Mouse (Mus musculus) embryonic facial prominence, embryonic 13.5 days (tissue): ENCODE data around the gene Tex19.1. TPM values are rescaled to one million over a fixed set of nuclear protein-coding genes. Genes with fewer than 3 reads are reported as not detected.
A peak's percentile ranks its signal among the peaks of the same experiment; 100 is the strongest.

Experiments
- ATAC-seq: fragments of 200-750 bp; cut with Nextera tagmentation; 2 replicates; pipeline ENCODE4 v1.8.0; 2017; ENCODE audit warnings: low read depth; ENCODE audit not compliant: insufficient number of reproducible peaks, insufficient read depth, low FRiP score, low TSS enrichment
- H3K27ac ChIP-seq: fragments of 300-500 bp; sonication (generic); 2 replicates; pipeline ENCODE4 v1.5.1; 2015; ENCODE audit warnings: moderate library complexity, mild to moderate bottlenecking, inconsistent platforms
- H3K27me3 ChIP-seq: fragments of 300-500 bp; sonication (generic); 2 replicates; pipeline ENCODE4 v1.6.1; 2015; ENCODE audit warnings: mild to moderate bottlenecking, inconsistent platforms
- H3K36me3 ChIP-seq: fragments of 300-500 bp; sonication (generic); 2 replicates; pipeline ENCODE4 v1.6.1; 2015; ENCODE audit warnings: mild to moderate bottlenecking, inconsistent platforms
- H3K4me1 ChIP-seq: fragments of 300-500 bp; sonication (generic); 2 replicates; pipeline ENCODE4 v1.6.1; 2015; ENCODE audit warnings: inconsistent platforms
- H3K4me2 ChIP-seq: fragments of 300-500 bp; sonication (generic); 2 replicates; pipeline ENCODE4 v1.6.1; 2015; ENCODE audit warnings: moderate library complexity, mild to moderate bottlenecking, inconsistent platforms
- H3K4me3 ChIP-seq: fragments of 300-500 bp; sonication (generic); 2 replicates; pipeline ENCODE4 v1.5.1; 2015; ENCODE audit warnings: mild to moderate bottlenecking, inconsistent platforms
- H3K9ac ChIP-seq: fragments of 300-500 bp; sonication (generic); 2 replicates; pipeline ENCODE4 v1.6.1; 2015; ENCODE audit warnings: mild to moderate bottlenecking, inconsistent platforms
- H3K9me3 ChIP-seq: fragments of 300-500 bp; sonication (generic); 2 replicates; pipeline ENCODE4 v1.6.1; 2016; ENCODE audit warnings: inconsistent platforms
- WGBS: fragments of 180-500 bp; shearing (Covaris S2); methylation state at CpG from one replicate; pipeline ENCODE4 v1.1.7; 2015; ENCODE audit warnings: mixed read lengths; 5-methylcytosine and 5-hydroxymethylcytosine counted together
- polyA plus RNA-seq: library from polyadenylated mRNA; unstranded; fragments of >200 nt; fragmentation: Nextera tagmentation; extraction: Ambion mirVana; gene quantifications from 2 replicates; pipeline ENCODE4 v1.2.1, GENCODE M21; 2015

The Tex19.1 gene
- polyA plus RNA-seq, 1 experiment from 2014 or later, result 0.11 TPM

- Histone ChIP-seq H3K27me3 (peaks cover 49% of the 10 kb centered on the region), H3K36me3 (no peaks in the 10 kb centered on the region), H3K9ac (no peak overlapping the region), H3K4me2 (no peak overlapping the region), H3K4me3 (no peak overlapping the region), H3K4me1 (peaks cover 9% of the 10 kb centered on the region), H3K27ac (no peak overlapping the region), H3K9me3 (no peaks in the 10 kb centered on the region)
- 32% methylated on average over 4 of the region's 4 CpGs for WGBS
- ATAC-seq, result no peak
These were observed 8.3 kb downstream of the Tex19.1 start for GRCm38 (mm10) chr11:121154203-121154602.

DNA sequence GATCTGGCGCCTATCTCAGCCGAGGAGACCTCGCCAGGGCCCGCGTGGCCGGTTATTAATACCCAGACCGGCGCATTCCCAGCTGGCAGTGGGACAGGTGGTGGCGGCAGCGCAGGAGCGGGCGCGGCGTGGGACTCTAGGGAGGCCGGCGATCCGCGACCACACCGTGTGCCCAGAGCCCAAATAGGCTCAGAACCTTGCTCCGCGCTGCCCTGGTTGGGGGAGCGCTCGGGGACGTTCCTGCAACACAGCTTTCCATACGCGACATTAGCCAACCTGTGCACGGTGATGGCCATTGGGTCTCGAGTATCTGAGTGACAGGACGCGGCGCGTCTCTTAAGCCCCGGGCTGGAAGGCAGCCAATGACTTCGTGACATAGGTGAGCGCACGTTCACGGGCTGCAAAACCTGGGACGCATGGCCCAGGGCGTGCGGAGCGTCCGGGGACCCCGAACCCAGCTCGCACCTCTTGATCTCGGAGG, 10.5 kb downstream of the Tex19.1 start:
- no peak overlapping the region for H3K27ac ChIP-seq
- under 1% methylated on average over 45 of the region's 45 CpGs for WGBS
- H3K4me3 ChIP-seq, result peak overlapping the region; percentile 44
- H3K9me3 ChIP-seq, result no peaks in the 10 kb centered on the region
- H3K4me2 ChIP-seq, result peak overlapping the region; percentile 72
- ATAC-seq, result no peak
- no peaks in the 10 kb centered on the region for H3K36me3 ChIP-seq
- peaks cover 49% of the 10 kb centered on the region for H3K27me3 ChIP-seq
- H3K9ac ChIP-seq, result peak overlapping the region; percentile 58
- H3K4me1 ChIP-seq, result peaks cover 9% of the 10 kb centered on the region

- WGBS, result 90% methylated on average over 5 of the region's 5 CpGs
- H3K9me3 ChIP-seq, result no peaks in the 10 kb centered on the region
- no peak within 1 kb of the TSS for H3K9ac ChIP-seq
- no peaks in the 10 kb centered on the region for H3K36me3 ChIP-seq
- H3K4me1 ChIP-seq, result peaks cover 13% of the 10 kb centered on the region
- H3K4me2 ChIP-seq, result no peak within 1 kb of the TSS
- no peak for ATAC-seq
- H3K27me3 ChIP-seq, result peaks cover 33% of the 10 kb centered on the region
- no peak within 1 kb of the TSS for H3K27ac ChIP-seq
- H3K4me3 ChIP-seq, result no peak within 1 kb of the TSS
These were observed 14.0 kb downstream of the Tex19.1 start, which contains the start of gene Uts2r for GRCm38 (mm10) chr11:121159971-121160370. Gene Uts2r (plus strand): TSS chr11:121160271.

DNA sequence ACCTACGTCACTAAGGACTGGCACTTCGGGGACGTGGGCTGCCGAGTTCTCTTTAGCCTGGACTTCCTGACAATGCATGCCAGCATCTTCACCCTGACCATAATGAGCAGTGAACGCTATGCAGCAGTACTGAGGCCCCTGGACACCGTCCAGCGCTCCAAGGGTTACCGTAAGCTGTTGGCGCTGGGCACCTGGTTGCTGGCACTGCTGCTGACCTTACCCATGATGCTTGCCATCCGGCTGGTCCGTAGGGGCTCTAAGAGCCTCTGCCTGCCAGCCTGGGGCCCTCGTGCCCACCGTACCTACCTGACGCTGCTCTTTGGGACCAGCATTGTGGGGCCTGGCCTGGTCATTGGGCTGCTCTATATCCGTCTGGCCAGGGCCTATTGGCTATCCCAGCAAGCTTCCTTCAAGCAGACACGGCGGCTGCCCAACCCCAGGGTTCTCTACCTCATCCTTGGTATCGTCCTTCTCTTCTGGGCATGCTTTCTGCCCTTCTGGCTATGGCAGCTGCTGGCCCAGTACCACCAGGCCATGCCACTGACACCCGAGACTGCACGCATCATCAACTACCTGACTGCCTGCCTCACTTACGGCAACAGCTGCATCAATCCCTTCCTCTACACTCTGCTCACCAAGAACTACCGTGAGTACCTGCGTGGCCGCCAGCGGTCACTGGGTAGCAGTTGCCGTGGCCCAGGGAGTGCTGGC, 14.8 kb downstream of the Tex19.1 start:
- 93% methylated on average over 26 of the region's 26 CpGs for WGBS
- Histone ChIP-seq H3K4me1 (peaks cover 13% of the 10 kb centered on the region), H3K4me2 (no peak overlapping the region), H3K9me3 (no peaks in the 10 kb centered on the region), H3K4me3 (no peak overlapping the region), H3K27me3 (peaks cover 25% of the 10 kb centered on the region), H3K27ac (no peak overlapping the region), H3K9ac (no peak overlapping the region), H3K36me3 (no peaks in the 10 kb centered on the region)
- ATAC-seq, result no peak

- Histone ChIP-seq H3K4me1 (0 out of 2 replicates have a peak, but pooled peaks cover 4% of the 10 kb centered on the region), H3K27ac (no peak overlapping the region)
- 79% methylated on average over 4 of the region's 4 CpGs for WGBS
These were observed 17.8 kb downstream of the Tex19.1 start for GRCm38 (mm10) chr11:121163751-121164150.

GRCm38 (mm10) chr11:121173203-121173602, 27.3 kb downstream of the Tex19.1 start:
- WGBS, result 87% methylated on average over 5 of the region's 5 CpGs
- no peak overlapping the region for H3K9ac ChIP-seq
- H3K27ac ChIP-seq, result no peak overlapping the region
- H3K4me2 ChIP-seq, result no peak overlapping the region
- ATAC-seq, result no peak
- no peaks in the 10 kb centered on the region for H3K27me3 ChIP-seq
- H3K4me1 ChIP-seq, result peaks cover 5% of the 10 kb centered on the region; the same call in 1 of the 2 replicates
- H3K36me3 ChIP-seq, result no peaks in the 10 kb centered on the region
- H3K4me3 ChIP-seq, result no peak overlapping the region
- H3K9me3 ChIP-seq, result no peaks in the 10 kb centered on the region

More at GRCm38 (mm10) chr11:121163751-121164150, 17.8 kb downstream of the Tex19.1 start:
- no peak overlapping the region for H3K4me2 ChIP-seq
- no peak overlapping the region for H3K4me3 ChIP-seq
- H3K36me3 ChIP-seq, result no peaks in the 10 kb centered on the region
- H3K27me3 ChIP-seq, result no peaks in the 10 kb centered on the region
- H3K9me3 ChIP-seq, result no peaks in the 10 kb centered on the region
- H3K9ac ChIP-seq, result no peak overlapping the region
- no peak for ATAC-seq

DNA sequence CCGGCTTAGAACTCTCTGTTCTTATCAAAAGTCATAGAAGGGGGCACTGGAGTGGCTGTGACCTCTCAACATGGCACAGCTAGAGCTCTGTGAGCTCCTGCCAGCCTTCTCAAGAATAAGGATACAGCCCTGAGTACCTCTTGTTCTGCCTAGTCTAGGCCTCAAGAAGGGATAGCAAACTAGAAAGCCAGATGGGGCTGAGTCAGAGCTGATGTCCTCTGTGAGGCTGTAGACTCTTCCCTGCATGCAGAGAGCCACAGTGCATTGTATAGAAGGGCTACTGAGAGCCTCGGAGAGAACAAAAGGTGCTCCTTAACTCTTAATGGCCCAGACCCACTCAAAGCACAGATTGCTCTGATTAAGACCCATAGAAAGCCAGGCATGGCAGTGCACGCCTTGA, 28.3 kb downstream of the Tex19.1 start:
- Histone ChIP-seq H3K4me3 (no peak overlapping the region), H3K27me3 (no peaks in the 10 kb centered on the region), H3K4me2 (no peak overlapping the region), H3K9ac (no peak overlapping the region), H3K27ac (no peak overlapping the region), H3K36me3 (no peaks in the 10 kb centered on the region), H3K4me1 (peaks cover 5% of the 10 kb centered on the region; the same call in 1 of the 2 replicates), H3K9me3 (no peaks in the 10 kb centered on the region)
- WGBS, result 38% methylated on average over 3 of the region's 3 CpGs
- ATAC-seq, result no peak

DNA sequence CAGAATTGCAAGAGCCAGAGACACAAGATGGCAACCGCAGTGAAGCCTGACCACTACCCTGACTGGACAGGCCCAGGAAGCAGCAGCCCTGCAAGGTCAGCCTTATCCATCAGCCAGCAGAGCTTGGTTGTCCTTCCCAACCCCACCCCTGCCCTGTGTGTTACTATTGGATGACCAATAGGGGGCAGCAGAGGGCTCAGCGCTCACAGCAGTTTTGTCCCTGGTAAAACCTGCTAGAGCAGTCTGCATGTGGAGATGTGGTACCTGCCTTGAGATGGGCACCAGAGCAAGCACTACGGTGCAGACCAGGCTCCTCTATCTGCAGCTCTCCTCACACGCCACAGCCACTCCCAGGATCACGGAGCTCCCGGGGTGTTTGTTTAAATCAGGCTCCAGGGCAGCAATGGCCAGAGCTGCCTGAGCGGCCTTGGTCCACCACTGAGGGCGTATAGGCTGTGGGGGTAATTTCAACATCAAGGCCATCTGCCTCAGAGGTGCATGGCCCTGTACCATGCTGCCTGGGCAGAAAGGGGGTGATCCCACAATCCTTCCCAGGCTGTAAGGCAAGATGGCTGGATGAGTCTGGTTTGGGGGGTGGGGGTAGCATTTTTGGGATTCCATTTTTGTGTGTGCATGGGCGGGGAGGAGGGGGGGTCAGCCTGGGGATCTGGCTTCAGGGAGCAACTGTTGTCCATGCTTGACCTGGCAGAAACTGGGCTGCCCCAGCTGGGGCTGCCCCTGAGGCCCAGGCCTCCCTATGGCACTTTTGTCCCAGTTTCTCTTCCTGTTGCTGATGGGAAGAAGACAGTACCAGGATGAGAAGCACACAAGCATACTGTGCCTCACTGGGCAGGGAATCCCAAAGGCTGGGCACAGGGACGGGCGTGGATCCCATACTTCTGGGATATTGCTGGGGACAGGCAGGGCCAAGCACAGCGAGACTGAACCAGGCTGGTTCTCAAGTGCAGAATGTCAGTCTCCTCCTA, 30.6 kb downstream of the Tex19.1 start:
- H3K9me3 ChIP-seq, result no peaks in the 10 kb centered on the region
- no peak overlapping the region for H3K4me3 ChIP-seq
- ATAC-seq, result 0 out of 2 replicates have a peak, but pooled peaks have one; percentile 34
- no peaks in the 10 kb centered on the region for H3K27me3 ChIP-seq
- no peaks in the 10 kb centered on the region for H3K36me3 ChIP-seq
- H3K27ac ChIP-seq, result no peak overlapping the region
- no peak overlapping the region for H3K9ac ChIP-seq
- H3K4me1 ChIP-seq, result peaks cover 5% of the 10 kb centered on the region; the same call in 1 of the 2 replicates
- no peak overlapping the region for H3K4me2 ChIP-seq
- 57% methylated on average over 12 of the region's 12 CpGs for WGBS

DNA sequence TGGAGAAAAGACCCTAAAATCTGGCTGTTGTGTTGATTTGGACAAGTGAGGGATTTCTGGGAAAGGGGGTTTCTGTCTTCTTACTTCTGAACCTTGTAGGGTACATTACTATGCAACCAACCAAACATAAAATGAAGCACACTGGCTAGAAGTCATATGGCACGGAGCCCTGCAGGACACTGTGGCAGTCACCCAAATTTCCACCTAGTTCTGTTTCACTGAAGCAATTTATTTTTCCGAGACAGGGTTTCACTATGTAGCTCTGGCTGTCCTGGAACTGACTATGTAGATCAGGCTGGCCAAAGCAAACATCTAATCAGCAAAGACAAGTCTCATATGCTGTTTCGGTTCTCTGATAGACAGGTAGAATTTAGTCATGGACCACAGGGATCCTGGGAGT, 43.7 kb downstream of the Tex19.1 start:
- H3K36me3 ChIP-seq, result peaks cover 16% of the 10 kb centered on the region; the same call in 1 of the 2 replicates
- H3K27ac ChIP-seq, result no peak overlapping the region
- no peak overlapping the region for H3K4me3 ChIP-seq
- no peaks in the 10 kb centered on the region for H3K4me1 ChIP-seq
- H3K4me2 ChIP-seq, result no peak overlapping the region
- no peaks in the 10 kb centered on the region for H3K27me3 ChIP-seq
- no peaks in the 10 kb centered on the region for H3K9me3 ChIP-seq
- 82% methylated on average over 3 of the region's 3 CpGs for WGBS
- no peak for ATAC-seq
- no peak overlapping the region for H3K9ac ChIP-seq

DNA sequence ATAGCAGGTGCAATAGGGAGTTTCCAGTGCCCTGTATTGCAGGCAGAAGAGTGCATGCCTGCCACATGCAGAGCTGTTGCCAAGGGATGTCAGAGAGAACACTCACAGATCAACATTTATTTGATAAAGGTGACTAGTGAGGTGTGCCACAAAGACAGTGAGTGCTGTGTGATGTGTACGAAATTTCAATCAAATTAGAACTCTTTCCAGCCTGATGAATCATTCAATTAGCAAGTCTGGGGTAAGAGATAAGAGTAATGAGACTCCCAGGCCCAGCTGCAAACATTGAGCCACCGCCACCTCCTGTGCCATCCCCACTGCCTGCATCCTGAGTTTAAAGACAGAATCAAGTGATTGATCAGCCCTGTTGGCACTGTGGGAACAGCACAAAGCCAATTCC, 46.8 kb downstream of the Tex19.1 start:
- Histone ChIP-seq H3K9me3 (no peaks in the 10 kb centered on the region), H3K27ac (no peak overlapping the region), H3K4me1 (no peaks in the 10 kb centered on the region), H3K9ac (no peak overlapping the region), H3K4me3 (no peak overlapping the region), H3K27me3 (no peaks in the 10 kb centered on the region), H3K4me2 (no peak overlapping the region), H3K36me3 (0 out of 2 replicates have a peak, but pooled peaks cover 21% of the 10 kb centered on the region)
- no peak for ATAC-seq
- WGBS, result 82% methylated on average over 2 of the region's 2 CpGs

DNA sequence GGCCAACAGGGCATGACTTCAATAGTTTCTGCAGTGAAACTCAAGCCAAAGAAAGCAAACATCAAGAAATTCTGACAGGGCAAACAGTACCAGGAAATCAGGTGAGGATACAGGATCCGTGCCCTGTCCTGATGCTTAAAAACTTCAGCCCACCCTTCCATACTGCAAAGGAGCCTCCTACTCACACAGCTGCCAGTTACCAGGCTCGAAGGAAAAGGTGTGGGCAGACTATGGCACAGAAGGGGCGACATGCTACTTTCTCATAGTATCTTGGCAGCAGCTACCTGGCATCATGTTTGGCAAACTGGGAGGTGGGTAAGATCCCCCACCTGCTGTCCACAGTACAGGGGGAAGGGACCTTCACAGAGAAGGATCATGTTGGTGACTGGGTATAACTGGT, 47.5 kb downstream of the Tex19.1 start:
- Histone ChIP-seq H3K27me3 (no peaks in the 10 kb centered on the region), H3K9me3 (no peaks in the 10 kb centered on the region), H3K4me2 (no peak overlapping the region), H3K27ac (no peak overlapping the region), H3K9ac (no peak overlapping the region), H3K36me3 (0 out of 2 replicates have a peak, but pooled peaks cover 19% of the 10 kb centered on the region), H3K4me3 (no peak overlapping the region), H3K4me1 (no peaks in the 10 kb centered on the region)
- no peak for ATAC-seq
- WGBS, result 70% methylated on average over 3 of the region's 3 CpGs
